Mouse (Mus musculus): ENCODE data around the gene Ndufb2. TPM values are rescaled to one million over a fixed set of nuclear protein-coding genes. Genes with fewer than 3 reads are reported as not detected.

Gene Ndufb2
- polyA plus RNA-seq, 1 experiment from 2014 or later, result 461 TPM

DNA sequence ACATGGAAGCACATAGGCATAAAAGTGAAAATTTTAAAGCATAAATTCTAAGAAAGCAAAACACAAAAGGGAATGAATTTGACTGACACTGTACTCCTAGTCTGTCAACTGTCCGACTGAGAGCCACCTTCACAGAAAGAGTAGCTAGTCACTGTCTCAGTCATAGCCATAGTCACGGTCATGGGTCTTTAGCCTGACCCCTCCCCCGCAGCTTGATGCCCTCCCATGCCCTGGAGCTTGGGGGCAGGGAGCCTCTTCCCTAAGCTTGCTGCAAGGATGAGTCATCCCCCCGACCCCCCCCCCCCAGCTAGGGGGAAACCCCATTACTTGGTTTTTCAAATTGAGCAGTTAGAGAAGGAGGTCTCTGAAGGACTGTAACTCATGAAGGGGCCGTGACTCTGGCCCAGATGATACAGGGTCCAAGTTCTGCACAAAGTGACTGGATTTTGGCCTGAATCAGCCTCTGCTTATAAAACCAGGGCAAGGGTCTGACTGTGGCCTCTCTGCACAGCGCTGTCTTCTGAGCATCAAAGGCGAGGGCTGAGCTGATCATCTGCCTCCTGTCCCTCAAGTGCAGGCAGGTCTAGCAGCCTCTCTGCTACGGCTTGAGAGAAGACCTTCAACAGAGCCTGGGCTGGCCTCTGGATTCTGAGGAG lies 40.3 kb upstream of the Ndufb2 start:
- Histone ChIP-seq H3K9ac (ENCODE audit: low read length) (no peak overlapping the region), H3K4me2 (replicated peaks; ENCODE audit: low read depth) (no peak overlapping the region), H3K27ac (replicated peaks) (0 out of 2 replicates have a peak overlapping the region, but pooled peaks have one; percentile 0), H3K9me3 (ENCODE audit: control insufficient read depth, low read length) (no peaks in the 10 kb centered on the region), H3K4me3 (ENCODE audit: low read depth, low read length) (no peak overlapping the region), H3K27me3 (ENCODE audit: control insufficient read depth, insufficient read depth, low read length) (no peaks in the 10 kb centered on the region), H3K4me1 (replicated peaks; ENCODE audit: control insufficient read depth, insufficient read depth) (no peaks in the 10 kb centered on the region), H3K36me3 (ENCODE audit: control insufficient read depth, insufficient read depth, low read length) (no peaks in the 10 kb centered on the region)
- TF ChIP-seq EP300 (optimal IDR thresholded peaks at IDR 0.05), result no peak
- no peak for TF ChIP-seq CTCF (IDR thresholded peaks at IDR 0.05; ENCODE audit: low read depth)
- peak; percentile 22; the same call in 1 of the 2 replicates for ATAC-seq (ENCODE audit: low FRiP score, low TSS enrichment)
- DNase-seq (ENCODE audit: low spot score), result no peak
- 67% methylated on average over 8 of the region's 8 CpGs for WGBS

DNA sequence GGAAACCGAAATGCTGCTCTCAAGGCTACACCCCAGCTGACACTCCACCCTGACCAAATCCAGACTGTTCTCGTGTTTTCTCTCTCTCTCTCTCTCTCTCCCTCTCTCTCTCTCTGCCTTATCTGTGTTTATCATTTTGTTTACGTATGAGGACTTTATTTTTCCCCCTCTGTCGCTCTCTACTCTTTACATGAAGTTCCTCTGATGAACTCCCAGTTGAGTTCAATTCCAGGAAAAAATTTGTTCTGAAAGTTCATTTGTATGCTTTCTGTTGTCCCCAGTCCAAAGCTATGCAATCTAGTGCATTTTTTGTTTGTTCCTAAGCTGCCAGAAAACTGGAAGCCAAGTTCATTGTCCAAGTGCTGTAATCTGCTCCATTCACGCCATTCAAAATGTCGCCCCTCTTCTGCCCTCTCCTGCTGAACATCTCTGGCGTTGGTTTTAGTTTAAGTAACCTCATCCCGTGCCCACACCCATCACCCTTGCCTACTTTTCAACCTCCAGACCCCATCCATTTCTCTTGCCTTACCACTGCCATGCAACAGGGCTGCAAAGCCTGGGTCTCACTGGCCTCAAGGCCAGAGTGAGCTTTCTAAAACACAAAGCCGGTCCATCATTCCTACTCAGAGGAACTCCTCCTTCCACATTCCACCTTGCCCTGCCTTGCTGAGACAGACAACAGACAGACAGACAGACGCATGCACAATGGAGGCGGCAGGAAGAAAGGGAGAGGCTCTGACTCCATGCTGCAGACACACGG lies 37.3 kb upstream of the Ndufb2 start:
- no peak for DNase-seq (ENCODE audit: low spot score)
- no peak for ATAC-seq (ENCODE audit: low FRiP score, low TSS enrichment)
- 51% methylated on average over 11 of the region's 12 CpGs for WGBS
- Histone ChIP-seq H3K9ac (ENCODE audit: low read length) (no peak overlapping the region), H3K4me3 (ENCODE audit: low read depth, low read length) (no peak overlapping the region), H3K27me3 (ENCODE audit: control insufficient read depth, insufficient read depth, low read length) (no peaks in the 10 kb centered on the region), H3K27ac (replicated peaks) (peak overlapping the region; percentile 1; the same call in 1 of the 2 replicates), H3K36me3 (ENCODE audit: control insufficient read depth, insufficient read depth, low read length) (no peaks in the 10 kb centered on the region), H3K4me2 (replicated peaks; ENCODE audit: low read depth) (peak overlapping the region; percentile 40), H3K9me3 (ENCODE audit: control insufficient read depth, low read length) (no peaks in the 10 kb centered on the region), H3K4me1 (replicated peaks; ENCODE audit: control insufficient read depth, insufficient read depth) (no peaks in the 10 kb centered on the region; the same call in 1 of the 2 replicates)
- TF ChIP-seq CTCF (IDR thresholded peaks at IDR 0.05; ENCODE audit: low read depth), result no peak
- TF ChIP-seq EP300 (optimal IDR thresholded peaks at IDR 0.05), result no peak

DNA sequence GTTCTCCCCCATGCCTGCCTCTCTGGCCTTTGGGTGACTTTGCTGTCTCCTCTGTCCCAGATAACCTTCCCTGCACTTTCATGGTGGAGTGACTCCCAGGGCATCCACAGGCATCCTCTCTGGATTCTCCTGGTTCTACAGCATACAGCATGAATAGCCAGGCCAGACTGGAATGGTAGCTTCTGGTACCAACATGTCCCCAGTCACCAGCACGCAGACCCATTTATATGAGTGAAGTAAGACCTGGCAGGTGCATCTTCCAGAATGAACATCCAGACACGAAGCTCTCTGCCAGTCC lies 36.8 kb upstream of the Ndufb2 start:
- DNase-seq (ENCODE audit: low spot score), result no peak
- no peak for ATAC-seq (ENCODE audit: low FRiP score, low TSS enrichment)
- no peak overlapping the region for H3K4me3 ChIP-seq (ENCODE audit: low read depth, low read length)
- H3K4me1 ChIP-seq (replicated peaks; ENCODE audit: control insufficient read depth, insufficient read depth), result no peaks in the 10 kb centered on the region; the same call in 1 of the 2 replicates
- H3K36me3 ChIP-seq (ENCODE audit: control insufficient read depth, insufficient read depth, low read length), result no peaks in the 10 kb centered on the region
- peak overlapping the region; percentile 40 for H3K4me2 ChIP-seq (replicated peaks; ENCODE audit: low read depth)
- WGBS, result 63% methylated on average over 2 of the region's 2 CpGs
- no peak overlapping the region for H3K27ac ChIP-seq (replicated peaks)
- no peaks in the 10 kb centered on the region for H3K27me3 ChIP-seq (ENCODE audit: control insufficient read depth, insufficient read depth, low read length)
- no peak overlapping the region for H3K9ac ChIP-seq (ENCODE audit: low read length)
- H3K9me3 ChIP-seq (ENCODE audit: control insufficient read depth, low read length), result no peaks in the 10 kb centered on the region
- TF ChIP-seq EP300 (optimal IDR thresholded peaks at IDR 0.05) (no peak), CTCF (IDR thresholded peaks at IDR 0.05; ENCODE audit: low read depth) (no peak)

DNA sequence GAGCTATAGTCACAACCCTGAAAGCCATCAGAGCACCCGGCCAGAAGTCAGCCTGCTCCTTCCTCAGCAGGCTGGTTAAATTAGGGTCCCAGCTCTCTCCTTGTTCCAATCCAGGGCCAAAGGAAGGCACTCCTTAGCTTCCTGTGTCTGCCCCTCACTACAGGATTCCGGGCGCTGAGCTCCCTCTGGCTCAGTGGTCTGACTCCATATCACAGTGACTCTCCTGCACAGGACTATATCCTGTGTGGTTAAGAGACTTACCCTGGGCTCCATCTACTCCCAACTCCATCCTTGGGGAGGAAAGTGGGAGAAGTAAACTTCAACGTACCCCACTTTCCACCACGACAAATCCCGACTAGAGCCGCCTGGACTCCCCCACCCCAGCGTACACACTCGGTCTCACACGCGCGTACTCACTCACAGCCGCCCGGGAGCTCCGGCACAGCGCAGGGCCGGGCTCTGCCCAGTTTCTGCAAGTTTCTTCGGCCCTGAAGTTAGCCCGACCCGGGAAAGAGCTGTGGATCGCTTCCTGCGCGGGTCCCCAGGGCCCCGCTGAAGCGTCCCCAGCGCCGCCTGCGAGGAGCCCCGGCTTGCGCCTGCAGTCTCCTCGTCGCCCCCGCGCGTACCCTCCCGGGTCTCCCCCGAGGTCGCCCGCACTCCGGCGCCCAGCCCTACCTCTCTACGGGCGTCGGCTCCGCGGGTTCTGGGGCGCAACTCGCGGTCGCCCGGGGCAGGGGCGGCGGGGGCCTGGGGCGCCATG lies 35.3 kb upstream of the Ndufb2 start:
- no peaks in the 10 kb centered on the region for H3K27me3 ChIP-seq (ENCODE audit: control insufficient read depth, insufficient read depth, low read length)
- no peaks in the 10 kb centered on the region; the same call in 1 of the 2 replicates for H3K4me1 ChIP-seq (replicated peaks; ENCODE audit: control insufficient read depth, insufficient read depth)
- TF ChIP-seq CTCF (IDR thresholded peaks at IDR 0.05; ENCODE audit: low read depth), result no peak
- ATAC-seq (ENCODE audit: low FRiP score, low TSS enrichment) (peak; percentile 62), DNase-seq (ENCODE audit: low spot score) (peak; percentile 53)
- peak overlapping the region; percentile 88 for H3K9ac ChIP-seq (ENCODE audit: low read length)
- H3K27ac ChIP-seq (replicated peaks), result peak overlapping the region; percentile 90
- 2% methylated on average over 35 of the region's 54 CpGs for WGBS
- H3K36me3 ChIP-seq (ENCODE audit: control insufficient read depth, insufficient read depth, low read length), result no peaks in the 10 kb centered on the region
- peak overlapping the region; percentile 79 for H3K4me3 ChIP-seq (ENCODE audit: low read depth, low read length)
- H3K4me2 ChIP-seq (replicated peaks; ENCODE audit: low read depth), result peak overlapping the region; percentile 77
- H3K9me3 ChIP-seq (ENCODE audit: control insufficient read depth, low read length), result no peaks in the 10 kb centered on the region

DNA sequence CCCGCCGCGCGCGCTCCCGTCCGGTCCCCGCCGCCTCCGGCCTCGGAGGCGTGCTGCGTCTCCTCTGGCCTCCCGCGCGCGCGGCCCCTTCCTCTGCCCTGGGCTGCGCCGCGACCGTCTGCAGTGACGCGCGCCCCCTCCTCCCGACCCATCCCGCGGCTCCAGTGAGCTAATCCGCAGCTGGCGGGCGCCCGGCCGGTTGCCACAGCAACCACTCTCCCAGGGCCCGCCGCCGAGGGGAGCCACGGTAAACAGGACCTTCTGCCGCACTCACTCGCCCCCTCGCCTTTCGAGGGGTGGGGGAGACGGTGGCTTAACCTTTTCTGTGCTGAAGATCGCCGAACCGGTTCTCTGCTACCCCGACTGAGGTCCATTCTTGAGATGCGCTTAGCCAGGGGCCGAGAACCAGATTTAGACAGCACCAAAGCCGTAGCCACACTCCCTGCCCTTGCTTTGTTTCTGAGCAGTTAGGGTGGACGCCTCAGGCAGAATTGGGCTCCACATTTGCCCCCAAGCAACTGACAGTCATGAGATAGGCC lies 34.6 kb upstream of the Ndufb2 start, which contains the start of gene Dennd2a:
Gene Dennd2a, minus strand, starts transcription at position 145 of the 539 bp plus-strand sequence.
- Histone ChIP-seq H3K27me3 (ENCODE audit: control insufficient read depth, insufficient read depth, low read length) (no peaks in the 10 kb centered on the region), H3K36me3 (ENCODE audit: control insufficient read depth, insufficient read depth, low read length) (no peaks in the 10 kb centered on the region), H3K9me3 (ENCODE audit: control insufficient read depth, low read length) (no peaks in the 10 kb centered on the region), H3K4me3 (ENCODE audit: low read depth, low read length) (peak within 1 kb of the TSS; percentile 79), H3K4me2 (replicated peaks; ENCODE audit: low read depth) (peak within 1 kb of the TSS; percentile 77), H3K27ac (replicated peaks) (peak within 1 kb of the TSS; percentile 90), H3K9ac (ENCODE audit: low read length) (peak within 1 kb of the TSS; percentile 88), H3K4me1 (replicated peaks; ENCODE audit: control insufficient read depth, insufficient read depth) (no peaks in the 10 kb centered on the region; the same call in 1 of the 2 replicates)
- ATAC-seq (ENCODE audit: low FRiP score, low TSS enrichment) (peak; percentile 86), DNase-seq (ENCODE audit: low spot score) (peak; percentile 76)
- TF ChIP-seq EP300 (optimal IDR thresholded peaks at IDR 0.05), result no peak
- TF ChIP-seq CTCF (IDR thresholded peaks at IDR 0.05; ENCODE audit: low read depth), result no peak
- 3% methylated on average over 37 of the region's 50 CpGs for WGBS
